Mouse (Mus musculus): ENCODE measurements around the gene Xrra1.
"Not testable (repeated sequence)": the region's sequence is repeated elsewhere in the genome, so short reads cannot be mapped to it uniquely, and the experiment has no call there.

Gene Xrra1

GRCm38 (mm10) chr7:99902918-99903665 is 44.2 kb downstream of the Xrra1 start:
- no peak for DNase-seq

GRCm38 (mm10) chr7:99904421-99905005 is 45.6 kb downstream of the Xrra1 start:
- DNase-seq, result no peak

GRCm38 (mm10) chr7:99906346-99906745 is 47.4 kb downstream of the Xrra1 start:
- DNase-seq, result no peak

- DNase-seq, result no peak
These were observed 48.5 kb downstream of the Xrra1 start for GRCm38 (mm10) chr7:99907463-99907862.

- DNase-seq, result no peak
These were observed 52.1 kb downstream of the Xrra1 start for GRCm38 (mm10) chr7:99911038-99911437.

GRCm38 (mm10) chr7:99914316-99914715 is 55.4 kb downstream of the Xrra1 start:
- no peak for DNase-seq

- no peak for DNase-seq
These were observed 56.6 kb downstream of the Xrra1 start for GRCm38 (mm10) chr7:99915511-99915910.

GRCm38 (mm10) chr7:99916741-99917319 is 57.9 kb downstream of the Xrra1 start:
- peak; percentile 77 to 81 for DNase-seq

GRCm38 (mm10) chr7:99917320-99917844 is 58.5 kb downstream of the Xrra1 start:
- peak; percentile 45 to 67 for DNase-seq

GRCm38 (mm10) chr7:99919164-99919563 is 60.2 kb downstream of the Xrra1 start:
- no peak for DNase-seq

- no peak for DNase-seq
These were observed 61.1 kb downstream of the Xrra1 start for GRCm38 (mm10) chr7:99919971-99920370.

- DNase-seq, result no peak
These were observed 61.5 kb downstream of the Xrra1 start for GRCm38 (mm10) chr7:99920416-99920815.

GRCm38 (mm10) chr7:99926916-99927714 is 68.2 kb downstream of the Xrra1 start:
- DNase-seq, result peak; percentile 84 to 87

GRCm38 (mm10) chr7:99935758-99936157 is 76.8 kb downstream of the Xrra1 start:
- DNase-seq, result peak; percentile 33 to 49

GRCm38 (mm10) chr7:99940669-99941068 is 81.8 kb downstream of the Xrra1 start:
- no peak for DNase-seq

- DNase-seq, result no peak
These were observed 85.6 kb downstream of the Xrra1 start for GRCm38 (mm10) chr7:99944520-99944919.

GRCm38 (mm10) chr7:99945012-99945411 is 86.1 kb downstream of the Xrra1 start:
- DNase-seq, result not testable (repeated sequence)

GRCm38 (mm10) chr7:99945939-99946338 is 87.0 kb downstream of the Xrra1 start:
- no peak for DNase-seq

- no peak for DNase-seq
These were observed 87.4 kb downstream of the Xrra1 start for GRCm38 (mm10) chr7:99946356-99946755.

- peak in 1 of 2 experiments; percentile 39 for DNase-seq
These were observed 88.4 kb downstream of the Xrra1 start for GRCm38 (mm10) chr7:99947329-99947728.

GRCm38 (mm10) chr7:99953442-99954098 is 94.7 kb downstream of the Xrra1 start:
- no peak for DNase-seq

- DNase-seq, result no peak
These were observed 95.3 kb downstream of the Xrra1 start for GRCm38 (mm10) chr7:99954212-99954611.
